Mouse (Mus musculus) thymus, postnatal 0 days (tissue): ENCODE results near the gene Yju2. TPM values are rescaled to one million over a fixed set of nuclear protein-coding genes. Genes with fewer than 3 reads are reported as not detected.

Source experiments
- DNase-seq: peaks from one replicate; pipeline ENCODE4 v3.0.0-alpha.2; 2015; ENCODE audit warnings: low spot score
- polyA plus RNA-seq: library from polyadenylated mRNA; unstranded; fragments of >200 nt; fragmentation: Nextera tagmentation; extraction: Ambion mirVana; gene quantifications from 2 replicates; pipeline ENCODE4 v1.2.1, GENCODE M21; 2015

Gene Yju2
- polyA plus RNA-seq, 1 experiment from 2014 or later = 32.0 TPM

GRCm38 (mm10) chr17:56006956-56007355 is 48.1 kb downstream of the Yju2 start:
- peak; percentile 39 for DNase-seq

- no peak for DNase-seq
Observed at GRCm38 (mm10) chr17:56007444-56008355, 48.8 kb downstream of the Yju2 start.

- peak; percentile 95 for DNase-seq
Observed at GRCm38 (mm10) chr17:56008356-56009087, 49.6 kb downstream of the Yju2 start.

GRCm38 (mm10) chr17:56009088-56009961 is 50.4 kb downstream of the Yju2 start:
- peak; percentile 93 for DNase-seq

- no peak for DNase-seq
Observed at GRCm38 (mm10) chr17:56009962-56010240, 51.0 kb downstream of the Yju2 start.

GRCm38 (mm10) chr17:56010255-56010654 is 51.4 kb downstream of the Yju2 start:
- no peak for DNase-seq

- peak; percentile 80 for DNase-seq
Observed at GRCm38 (mm10) chr17:56010681-56011080, 51.8 kb downstream of the Yju2 start.

- no peak for DNase-seq
Observed at GRCm38 (mm10) chr17:56011441-56011840, 52.5 kb downstream of the Yju2 start.

- no peak for DNase-seq
Observed at GRCm38 (mm10) chr17:56015293-56015692, 56.4 kb downstream of the Yju2 start.

GRCm38 (mm10) chr17:56016382-56016781 is 57.5 kb downstream of the Yju2 start:
- DNase-seq = no peak

GRCm38 (mm10) chr17:56016793-56017785 is 58.2 kb downstream of the Yju2 start:
- no peak for DNase-seq

- no peak for DNase-seq
Observed at GRCm38 (mm10) chr17:56017848-56018247, 58.9 kb downstream of the Yju2 start.

Other genes starting within 250 kb of the Yju2 start
- gene Pot1b, start 246.5 kb upstream of the Yju2 start, polyA plus RNA-seq = 9.0 and 9.9 TPM in 2 replicates
- gene Adgre4, start 209.1 kb upstream of the Yju2 start, polyA plus RNA-seq = 1.1 and 1.2 TPM in 2 replicates
- gene Zfp119a, start 80.2 kb upstream of the Yju2 start, polyA plus RNA-seq = 6.5 and 7.2 TPM in 2 replicates
- 12.1 and 16.9 TPM in 2 replicates for gene Zfp959, start 67.0 kb upstream of the Yju2 start, polyA plus RNA-seq
- 5.6 and 6.0 TPM in 2 replicates for gene Zfp119b, start 9.6 kb upstream of the Yju2 start, polyA plus RNA-seq
- gene Ebi3, start 6.5 kb upstream of the Yju2 start, polyA plus RNA-seq = 5.2 and 6.1 TPM in 2 replicates
- 0.80 and 1.6 TPM in 2 replicates for gene Shd, start 11.4 kb downstream of the Yju2 start, polyA plus RNA-seq
- gene Fsd1, start 27.4 kb downstream of the Yju2 start, polyA plus RNA-seq = 1.9 and 2.7 TPM in 2 replicates
- 17.6 and 18.0 TPM in 2 replicates for gene Stap2, start 46.5 kb downstream of the Yju2 start, polyA plus RNA-seq
- gene Mpnd, start 46.6 kb downstream of the Yju2 start, polyA plus RNA-seq = 65.7 and 65.9 TPM in 2 replicates
- 117 and 129 TPM in 2 replicates for gene Sh3gl1, start 77.5 kb downstream of the Yju2 start, polyA plus RNA-seq
- gene Chaf1a, start 81.3 kb downstream of the Yju2 start, polyA plus RNA-seq = 18.0 and 18.5 TPM in 2 replicates
- 38.7 and 39.9 TPM in 2 replicates for gene Ubxn6, start 115.9 kb downstream of the Yju2 start, polyA plus RNA-seq
- gene Hdgfl2, start 120.5 kb downstream of the Yju2 start, polyA plus RNA-seq = 80.0 and 81.8 TPM in 2 replicates
- 0.08 and 0.09 TPM in 2 replicates for gene Plin4, start 150.7 kb downstream of the Yju2 start, polyA plus RNA-seq
- 0.10 and 0.44 TPM in 2 replicates for gene Plin5, start 158.5 kb downstream of the Yju2 start, polyA plus RNA-seq
- gene Lrg1, start 162.9 kb downstream of the Yju2 start, polyA plus RNA-seq = 2.7 and 3.1 TPM in 2 replicates
- gene Sema6b, start 181.2 kb downstream of the Yju2 start, polyA plus RNA-seq = 1.0 TPM in 2 replicates
- 19.5 and 20.9 TPM in 2 replicates for gene Tnfaip8l1, start 203.4 kb downstream of the Yju2 start, polyA plus RNA-seq
- gene Mydgf, start 224.8 kb downstream of the Yju2 start, polyA plus RNA-seq = 58.6 and 59.2 TPM in 2 replicates